Mouse (Mus musculus): ENCODE measurements at regions not wholly inside any gene's neighbourhood (a gene's known extent, or its start where the extent isn't known, plus 50 kb on each side); places are given as distances from the start of the nearest gene placed in this dataset.

GRCm38 (mm10) chr6:51381465-51381864 is 51.0 kb upstream of the Nfe2l3 start:
- WGBS, result 9% methylated on average over 9 of the region's 9 CpGs
- no peaks in the 10 kb centered on the region for H3K4me1 ChIP-seq (ENCODE audit: control insufficient read depth, insufficient read depth, low read length)
- no peak for TF ChIP-seq POLR2A (IDR thresholded peaks at IDR 0.05; ENCODE audit: borderline replicate concordance, control insufficient read depth, low read depth, low read length)
- TF ChIP-seq CTCF (IDR thresholded peaks at IDR 0.05; ENCODE audit: control insufficient read depth, insufficient read depth, low read length), result no peak
- H3K4me3 ChIP-seq (replicated peaks; ENCODE audit: control insufficient read depth, low read depth, low read length), result no peak overlapping the region
- H3K27ac ChIP-seq (ENCODE audit: control insufficient read depth, insufficient read depth, low read depth, low read length, poor library complexity), result no peak overlapping the region

Data from bone marrow, adult 2 months (tissue).